Mouse (Mus musculus) liver, adult 2 months (tissue): Measurements from ENCODE around the gene Fam53b.

ENCODE experiments used
- CTCF ChIP-seq: fragments of 200-500 bp; IDR thresholded peaks from 2 replicates; pipeline ENCODE4 v1.5.1; 2011; ENCODE audit warnings: low read depth, low read length, control low read depth
- POLR2A ChIP-seq: fragments of 200-500 bp; IDR thresholded peaks from 2 replicates; pipeline ENCODE4 v1.6.1; 2011; ENCODE audit warnings: low read length, control low read depth; ENCODE audit not compliant: insufficient read depth; ENCODE audit errors: extremely low read depth

DNA sequence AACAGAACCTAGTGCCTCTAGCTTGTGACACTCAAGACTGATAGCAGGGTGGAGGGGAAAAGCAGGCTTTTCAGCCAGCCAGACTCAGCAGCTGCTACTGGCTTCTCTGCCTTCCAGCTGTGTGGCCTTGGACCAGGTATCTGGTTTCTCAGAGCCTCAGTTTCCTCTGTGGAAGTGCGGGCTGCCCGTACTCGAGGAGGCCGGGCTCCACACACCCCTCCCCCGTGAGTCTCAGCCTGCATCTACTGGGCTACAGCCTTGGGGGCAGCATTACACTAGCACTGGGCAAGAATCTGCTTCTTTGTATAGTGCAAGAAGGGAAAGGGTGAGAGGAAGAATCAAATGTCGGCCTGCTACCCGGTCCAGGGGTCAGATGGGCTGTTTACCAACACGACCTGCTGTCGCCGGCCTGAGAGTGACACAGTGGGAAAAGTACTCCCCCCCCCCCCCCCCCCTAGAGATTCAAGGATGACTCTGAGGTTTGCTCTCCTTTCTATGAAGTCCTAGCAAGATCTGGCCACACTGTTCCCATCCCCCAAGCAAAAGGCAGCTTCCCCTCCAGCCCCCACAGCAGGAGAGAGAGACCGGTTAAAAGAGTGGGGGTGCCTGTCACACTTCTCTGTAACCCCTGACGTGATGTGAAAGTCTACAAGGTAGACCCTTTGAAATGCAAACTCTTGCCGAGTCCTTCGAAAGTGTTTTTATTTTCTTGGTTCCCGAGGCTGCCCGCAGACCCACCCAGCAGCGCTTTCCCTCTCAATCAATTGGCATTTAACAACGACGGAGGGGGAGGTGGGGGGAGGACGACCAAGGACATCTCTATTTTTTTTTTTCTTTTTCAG is 4.6 kb downstream of the Fam53b start:
- TF ChIP-seq CTCF (no peak), POLR2A (no peak)
